Mouse (Mus musculus) activated CD4-positive, CD25-positive, alpha-beta regulatory T cell, adult 4 months (primary cell): Measurements from ENCODE around the gene Sub1. TPM values are rescaled to one million over a fixed set of nuclear protein-coding genes. Genes with fewer than 3 reads are reported as not detected.

Source experiments
- ATAC-seq: one replicate; pipeline ENCODE4 v1.8.0; 2017
- polyA plus RNA-seq, 2 experiments: library from polyadenylated mRNA; unstranded; fragments of 100-300 nt; shearing (Covaris generic); gene quantifications; one replicate each; pipeline ENCODE4 v1.2.1; 2017

The Sub1 gene
- polyA plus RNA-seq, 2 experiments from 2014 or later = 878 to 1,002 TPM

DNA sequence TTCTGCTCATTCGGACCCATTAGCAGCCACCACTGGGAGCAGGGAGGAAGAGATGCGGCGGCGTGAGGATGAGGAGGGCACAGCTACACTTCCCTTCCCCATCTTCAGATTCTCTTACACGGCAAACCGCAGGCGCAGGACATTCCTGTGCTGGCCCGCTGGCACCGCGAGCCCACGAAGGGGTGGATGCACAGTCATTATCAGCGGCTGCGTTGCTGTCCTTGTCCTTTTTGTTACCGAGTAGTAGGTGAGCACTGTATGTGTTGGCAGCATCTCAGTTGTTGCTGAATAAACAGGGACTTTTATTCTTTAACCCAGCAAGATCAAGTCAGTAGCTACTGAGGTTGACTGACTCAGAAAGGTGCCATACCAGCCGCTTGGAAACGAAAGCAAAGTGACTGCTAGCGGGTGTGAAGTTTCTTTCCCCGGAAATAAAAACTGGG lies 13.8 kb upstream of the Sub1 start:
- peak; percentile 80 for ATAC-seq

DNA sequence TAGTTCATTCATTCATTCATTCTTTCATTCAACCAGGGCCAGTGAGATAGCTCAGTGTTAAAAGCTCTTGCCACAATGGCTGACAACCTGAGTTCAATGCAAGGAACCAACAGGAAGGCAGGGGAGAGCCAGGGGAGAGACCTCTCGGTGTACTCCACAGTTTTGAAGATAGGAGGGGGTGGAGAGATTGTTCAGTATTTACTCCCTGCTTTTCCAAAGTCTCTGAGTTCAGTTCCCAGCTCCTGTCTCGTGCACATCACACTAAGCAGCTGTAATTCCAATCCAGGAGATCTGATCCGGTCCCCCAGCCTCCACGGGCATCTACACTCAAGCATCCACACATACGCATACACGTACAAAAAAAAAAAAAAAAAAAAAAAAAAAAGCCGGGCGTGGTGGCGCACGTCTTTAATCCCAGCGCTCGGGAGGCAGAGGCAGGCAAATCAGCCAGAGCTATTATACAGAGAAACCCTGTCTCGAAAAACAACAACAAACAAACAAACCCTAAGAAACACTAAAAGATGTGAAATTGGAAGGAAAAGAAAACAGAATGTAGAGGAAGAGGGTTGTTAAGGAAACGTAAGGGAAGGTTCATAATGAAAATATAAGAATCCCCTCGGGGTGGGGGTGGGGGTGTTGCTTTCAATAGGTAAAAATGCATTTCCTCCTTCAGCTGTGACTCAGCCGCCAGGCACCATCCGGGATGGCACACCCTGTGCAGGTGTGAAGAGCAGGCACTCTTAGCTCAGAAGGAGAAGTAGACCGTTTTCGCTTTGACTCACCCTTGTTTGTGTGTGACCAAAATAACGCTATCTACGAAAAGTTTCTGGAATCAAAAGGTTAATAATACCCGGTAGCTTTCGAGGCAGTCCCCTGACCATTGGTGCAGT lies 13.2 kb upstream of the Sub1 start:
- peak; percentile 78 for ATAC-seq

DNA sequence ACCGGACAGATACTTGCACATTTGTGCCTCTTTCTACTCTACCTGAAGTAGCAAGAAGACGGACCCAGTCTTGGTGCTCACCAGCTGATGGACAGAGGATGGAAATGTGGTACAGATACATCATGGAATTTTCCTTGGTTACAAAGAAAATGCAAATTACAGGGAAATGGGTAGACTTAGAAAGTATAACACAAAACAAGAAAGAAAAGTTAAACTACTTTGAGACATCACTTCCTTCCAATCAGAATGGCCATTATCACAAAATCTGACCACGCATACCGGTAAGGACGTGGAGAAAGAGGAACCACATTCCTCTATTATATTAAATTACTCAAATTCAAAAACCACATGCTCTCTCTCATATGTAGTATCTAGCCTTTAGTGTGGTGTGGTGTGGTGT lies 12.1 kb upstream of the Sub1 start:
- ATAC-seq = no peak

DNA sequence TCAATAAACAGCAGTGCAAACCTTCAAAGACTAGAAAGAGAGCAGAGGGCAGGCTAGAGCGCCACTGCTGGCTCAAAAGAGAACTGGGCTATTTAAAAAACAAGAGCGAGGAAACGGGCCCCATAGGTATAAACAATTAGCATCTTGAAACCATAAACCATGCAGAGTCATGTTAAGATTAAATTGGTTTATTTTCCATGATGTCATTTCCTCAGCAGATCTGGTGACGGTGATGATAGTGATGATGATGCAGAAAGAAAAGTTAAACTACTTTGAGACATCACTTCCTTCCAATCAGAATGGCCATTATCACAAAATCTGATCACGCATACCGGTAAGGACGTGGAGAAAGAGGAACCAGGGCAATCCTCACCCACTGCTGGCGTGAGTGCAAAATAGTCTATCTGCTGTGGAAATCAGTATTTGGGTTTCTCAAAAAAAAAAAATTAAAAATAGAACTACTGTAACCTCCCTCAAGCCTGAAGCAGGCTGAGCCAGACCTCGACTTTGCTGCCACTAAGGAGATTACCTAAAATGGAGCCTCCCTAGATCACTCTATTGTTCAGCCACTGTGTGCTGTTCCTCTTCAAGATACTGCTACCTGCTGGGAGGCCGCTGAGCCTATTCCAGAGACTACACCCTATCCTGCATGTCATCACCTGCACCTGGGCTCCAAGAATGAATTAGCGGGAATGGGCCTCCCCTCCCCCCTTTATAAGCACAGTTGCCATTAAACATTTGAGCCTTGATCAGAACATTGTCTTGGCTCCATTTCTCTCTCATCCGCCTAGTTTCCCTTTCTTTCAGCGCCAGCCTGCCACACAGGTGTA lies 11.4 kb upstream of the Sub1 start:
- peak; percentile 3 for ATAC-seq

DNA sequence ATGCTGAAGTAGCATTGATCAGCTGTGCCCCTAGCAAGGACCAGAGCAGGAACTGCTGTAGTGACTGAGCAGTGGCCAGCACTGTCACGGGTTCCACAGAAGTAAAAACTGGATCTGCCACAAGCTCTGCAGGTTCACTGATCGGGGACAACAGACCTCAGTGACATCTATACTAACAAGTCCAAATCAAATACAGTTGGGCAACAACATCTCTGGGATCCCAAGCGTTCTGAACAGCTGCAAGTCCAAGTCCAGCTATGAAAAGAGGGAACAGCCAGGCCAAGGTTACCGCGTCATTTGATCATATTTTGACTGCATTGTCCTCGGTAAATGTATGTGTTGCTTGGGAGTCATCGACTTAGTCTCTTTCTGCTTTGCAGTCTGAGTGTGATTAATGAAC lies 10.6 kb upstream of the Sub1 start:
- no peak for ATAC-seq

DNA sequence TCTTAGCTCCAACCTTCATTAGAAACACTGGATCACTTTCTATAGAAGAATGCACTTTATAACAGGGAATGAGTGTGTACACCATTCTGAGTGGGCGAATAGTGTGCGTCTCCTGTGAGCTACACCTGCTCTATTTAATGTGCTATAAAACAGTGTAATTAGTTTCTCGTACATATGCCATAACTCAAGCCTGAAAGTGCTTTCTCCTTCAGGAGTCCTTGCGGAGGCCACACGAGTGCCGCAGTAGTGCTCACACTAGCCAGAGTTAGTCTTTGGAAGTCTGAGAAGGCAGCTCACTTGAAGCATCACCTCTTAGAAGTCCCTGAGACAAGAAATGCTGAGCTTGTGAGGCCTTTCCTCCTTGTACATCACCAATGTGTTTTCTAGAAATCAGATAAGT lies 9.4 kb upstream of the Sub1 start:
- no peak for ATAC-seq

DNA sequence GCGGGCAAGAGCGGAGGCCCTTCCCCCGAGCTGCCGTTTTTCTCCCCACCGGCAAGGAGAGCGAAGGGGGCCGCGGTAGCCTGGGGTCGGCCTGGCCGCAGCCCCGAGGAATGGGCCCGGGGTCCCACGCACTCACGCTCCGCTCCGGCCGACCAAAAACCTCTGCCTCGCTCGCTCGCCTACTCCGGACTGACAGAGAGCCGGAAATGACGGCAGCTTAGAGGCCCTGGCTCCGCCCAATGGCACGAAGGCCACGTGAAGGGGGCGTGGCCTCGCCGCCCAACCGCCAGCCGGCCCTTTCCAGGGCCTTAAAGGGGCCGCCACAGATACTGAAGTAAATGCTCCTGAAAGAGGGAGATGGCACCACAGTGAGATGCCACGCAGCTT lies 975 bp downstream of the Sub1 start:
- peak; percentile 95 for ATAC-seq

DNA sequence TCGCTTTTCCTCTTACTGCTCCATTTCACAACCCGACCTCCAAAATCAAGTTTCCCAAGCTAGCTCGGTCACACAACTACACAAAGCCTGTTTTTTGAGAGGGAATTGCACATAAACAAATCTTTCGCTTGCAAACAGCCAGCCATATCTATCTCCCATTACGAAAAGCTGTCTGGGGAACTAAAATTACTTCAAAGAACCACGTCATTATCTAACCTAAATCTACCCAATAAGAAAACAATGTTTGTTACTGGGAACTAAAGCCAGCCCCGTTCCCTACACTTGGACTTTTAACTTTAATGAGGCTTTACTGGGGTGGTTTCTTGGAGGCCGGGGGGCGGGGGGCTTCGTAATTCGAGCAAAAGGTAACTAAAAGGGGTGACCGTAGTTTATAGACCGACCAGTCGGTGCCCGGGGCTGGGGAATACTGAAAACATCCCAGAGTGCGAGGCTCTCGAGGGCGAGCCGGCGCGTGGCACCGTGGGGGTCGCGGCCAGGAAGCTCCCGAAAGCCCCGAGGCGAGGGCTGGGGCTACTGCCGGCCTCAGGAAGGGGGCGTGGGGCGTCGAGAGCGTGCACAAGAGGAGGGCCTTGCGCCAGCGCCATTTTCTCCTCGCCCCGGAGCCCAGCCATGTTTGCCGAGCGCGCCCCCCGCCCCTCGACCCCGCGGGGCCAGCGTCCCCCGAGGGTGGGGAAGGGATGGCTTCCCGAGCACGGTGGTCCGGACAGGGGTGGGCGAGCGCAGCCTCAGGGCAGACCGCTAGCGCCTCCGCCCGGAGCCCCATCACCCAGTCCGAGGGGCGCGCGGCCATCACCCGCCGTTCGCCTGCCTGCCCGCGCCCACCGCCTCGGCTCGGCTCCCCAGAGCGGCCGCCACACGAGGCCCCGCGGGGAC lies 1.6 kb downstream of the Sub1 start:
- peak; percentile 34 for ATAC-seq

DNA sequence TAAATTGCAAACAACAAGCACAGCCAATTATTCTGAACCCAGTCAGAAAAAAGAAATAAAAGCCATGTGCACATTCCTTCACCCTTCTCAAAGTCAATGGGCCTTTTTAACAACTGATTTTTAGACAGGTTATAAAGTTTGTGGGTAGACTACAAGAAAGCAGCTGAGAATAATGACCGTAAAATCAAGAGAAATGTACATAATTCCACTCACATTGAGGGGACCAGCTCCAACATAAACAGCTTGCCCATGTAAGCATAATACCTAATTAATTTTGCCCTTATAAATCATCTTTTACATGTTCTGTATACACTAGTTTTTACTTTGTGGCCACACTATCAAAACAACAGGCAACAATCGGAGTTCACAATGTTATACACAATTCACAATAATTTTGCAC lies 2.8 kb downstream of the Sub1 start:
- ATAC-seq = no peak

DNA sequence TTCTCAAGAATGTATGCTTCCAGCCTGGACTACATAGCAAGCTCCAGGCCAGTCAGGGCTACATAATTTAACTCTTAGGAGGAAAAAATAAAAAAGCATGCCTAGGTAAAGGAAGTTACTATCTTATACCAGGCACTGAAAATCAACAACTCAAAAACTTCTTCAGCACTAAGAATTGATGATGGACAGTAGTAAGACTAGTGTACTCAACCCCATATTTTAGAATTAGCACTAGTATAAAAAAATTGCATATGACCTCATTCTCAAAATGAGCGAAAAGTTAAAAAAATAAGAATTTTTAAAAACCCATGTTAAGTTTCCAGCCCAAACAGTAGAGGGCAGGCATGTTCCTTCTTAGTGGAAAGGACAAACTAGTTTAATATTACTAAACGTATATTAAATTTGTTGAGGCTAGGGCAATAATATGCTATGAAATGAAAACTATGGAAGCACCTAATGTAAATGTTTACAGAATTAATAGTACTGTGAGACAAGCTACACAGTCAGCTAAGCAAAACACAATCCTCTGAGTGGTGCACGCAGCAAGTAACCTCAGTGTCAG lies 5.2 kb downstream of the Sub1 start:
- no peak for ATAC-seq

DNA sequence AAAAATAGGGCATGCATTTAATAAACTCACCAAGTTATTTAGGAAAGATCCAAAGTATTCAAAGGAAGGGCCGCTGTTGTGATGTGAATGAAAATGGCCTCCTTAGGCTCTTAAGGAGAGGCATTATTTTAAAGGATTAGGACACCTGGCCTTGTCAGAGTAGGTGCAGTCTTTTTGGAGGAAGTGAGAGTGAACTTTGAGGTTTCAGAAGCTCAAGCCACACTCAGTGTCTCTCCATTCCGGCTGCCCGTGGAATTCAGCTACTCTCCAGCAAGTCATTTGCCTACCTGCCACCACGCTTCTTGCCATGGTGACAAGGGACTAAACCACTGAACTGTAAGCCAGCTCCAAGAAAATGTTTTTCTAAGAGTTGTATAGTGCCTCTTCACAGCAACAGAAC lies 8.2 kb downstream of the Sub1 start:
- ATAC-seq = no peak

DNA sequence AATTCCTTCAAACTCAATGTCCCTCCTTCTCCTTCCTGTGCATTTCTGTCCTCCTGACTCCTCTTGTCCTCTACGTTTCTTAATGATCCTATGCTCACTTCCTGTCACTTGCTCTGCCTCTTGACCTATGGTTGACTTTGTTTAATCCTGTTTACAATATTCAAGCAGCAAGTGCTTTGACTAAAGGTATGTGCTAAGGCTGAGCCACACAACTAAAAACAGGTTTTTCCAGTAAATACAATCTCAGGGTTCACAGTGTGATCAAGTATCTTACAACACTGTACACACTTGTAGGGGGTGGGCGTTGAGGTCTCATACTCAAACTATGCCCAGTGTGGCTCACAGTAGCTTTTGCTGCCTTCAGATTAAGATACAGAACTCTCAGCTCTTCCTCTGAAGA lies 8.9 kb downstream of the Sub1 start:
- ATAC-seq = peak; percentile 19

DNA sequence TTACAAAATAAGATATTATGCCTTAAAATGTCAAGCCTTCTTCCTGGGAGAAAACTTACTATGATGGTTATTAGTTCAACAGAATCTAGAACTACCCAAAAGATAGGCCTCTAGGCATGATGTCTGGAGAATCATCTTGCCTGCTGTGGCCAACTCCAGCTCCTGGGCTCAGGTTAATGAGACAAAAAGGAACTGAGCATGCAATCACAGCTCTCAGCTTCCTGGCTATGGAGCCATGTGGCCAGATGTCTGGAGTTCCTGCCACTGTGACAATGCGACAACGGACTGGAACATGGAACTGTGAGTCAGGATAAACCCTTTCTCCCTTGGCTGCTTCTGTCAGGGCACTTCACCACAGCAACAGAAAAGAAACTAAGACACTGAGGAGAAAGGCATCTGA lies 14.8 kb downstream of the Sub1 start:
- no peak for ATAC-seq

DNA sequence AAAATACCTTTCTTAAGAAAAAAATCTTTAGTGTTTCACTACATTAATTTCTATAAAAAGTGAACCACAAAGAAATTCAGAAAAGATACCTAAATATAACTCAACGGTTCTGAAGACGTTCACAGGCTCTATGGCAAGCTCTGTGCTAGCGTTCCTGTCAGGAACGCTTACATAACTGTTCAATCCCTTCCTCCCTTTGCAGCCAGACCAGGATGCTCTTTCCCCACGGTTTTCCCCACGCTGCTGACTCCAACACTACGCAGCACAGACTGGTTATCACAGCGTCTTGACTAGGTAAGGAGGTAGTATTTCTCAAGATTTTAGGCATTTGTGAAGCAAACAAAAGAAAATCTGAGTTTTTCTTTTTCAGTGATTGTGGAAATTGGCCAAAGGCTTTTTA lies 15.3 kb downstream of the Sub1 start:
- no peak for ATAC-seq

DNA sequence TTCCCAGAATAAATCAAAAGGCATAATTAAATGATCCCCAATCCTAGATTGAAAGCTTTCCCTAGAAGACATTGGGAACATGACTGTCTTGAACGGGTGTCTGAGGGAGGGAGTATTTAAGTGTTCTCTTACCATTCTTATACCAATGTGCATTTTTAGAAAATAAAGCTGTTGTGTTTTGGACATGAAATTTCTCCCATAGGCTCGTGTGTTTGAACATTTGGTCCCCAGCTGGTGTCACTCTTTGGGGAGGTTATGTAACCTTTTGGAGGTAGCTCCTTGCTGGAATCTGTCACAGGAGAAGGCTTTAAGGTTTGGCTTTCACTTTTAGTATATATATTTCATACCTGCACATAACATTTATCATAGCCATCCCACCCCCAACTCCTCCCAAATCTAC lies 18.6 kb downstream of the Sub1 start:
- no peak for ATAC-seq

DNA sequence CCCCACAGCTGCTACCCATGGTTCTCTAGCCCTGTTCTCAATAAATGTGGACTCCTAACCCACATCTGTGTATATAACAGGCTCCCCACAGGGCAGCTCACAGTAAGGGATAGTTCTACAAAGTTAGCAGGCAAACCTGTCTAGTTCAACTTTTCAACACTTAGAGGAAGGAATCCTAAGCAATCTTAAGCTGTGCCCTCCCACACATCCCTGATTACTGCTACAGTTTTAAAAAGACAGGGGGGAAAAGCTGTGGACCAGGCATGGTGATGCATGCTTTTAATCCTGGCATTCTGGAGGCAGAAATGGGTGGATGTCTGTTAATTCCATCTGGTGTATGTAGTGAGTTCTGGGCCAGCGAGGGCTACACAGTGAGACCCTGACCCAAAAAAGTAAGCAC lies 19.7 kb downstream of the Sub1 start:
- no peak for ATAC-seq

DNA sequence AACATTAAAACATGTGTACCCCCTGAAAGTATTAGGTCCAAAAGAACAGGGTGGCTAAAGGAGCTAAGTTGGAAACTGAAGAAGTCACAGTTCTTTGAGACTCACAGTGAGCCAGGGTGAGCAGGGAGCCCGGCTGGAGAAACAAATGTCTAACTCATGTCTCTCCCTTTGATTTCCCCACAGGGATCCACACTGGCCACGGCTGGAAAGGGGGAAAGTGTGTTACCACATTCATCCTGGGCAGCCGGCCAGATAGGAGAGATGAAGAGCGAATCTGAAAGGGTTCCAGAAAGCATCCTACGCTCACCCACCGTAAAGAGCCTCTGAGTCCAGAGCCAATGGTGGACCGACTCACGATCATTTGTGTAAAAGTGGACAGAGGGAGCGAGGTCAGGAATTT lies 20.9 kb downstream of the Sub1 start:
- ATAC-seq = no peak

DNA sequence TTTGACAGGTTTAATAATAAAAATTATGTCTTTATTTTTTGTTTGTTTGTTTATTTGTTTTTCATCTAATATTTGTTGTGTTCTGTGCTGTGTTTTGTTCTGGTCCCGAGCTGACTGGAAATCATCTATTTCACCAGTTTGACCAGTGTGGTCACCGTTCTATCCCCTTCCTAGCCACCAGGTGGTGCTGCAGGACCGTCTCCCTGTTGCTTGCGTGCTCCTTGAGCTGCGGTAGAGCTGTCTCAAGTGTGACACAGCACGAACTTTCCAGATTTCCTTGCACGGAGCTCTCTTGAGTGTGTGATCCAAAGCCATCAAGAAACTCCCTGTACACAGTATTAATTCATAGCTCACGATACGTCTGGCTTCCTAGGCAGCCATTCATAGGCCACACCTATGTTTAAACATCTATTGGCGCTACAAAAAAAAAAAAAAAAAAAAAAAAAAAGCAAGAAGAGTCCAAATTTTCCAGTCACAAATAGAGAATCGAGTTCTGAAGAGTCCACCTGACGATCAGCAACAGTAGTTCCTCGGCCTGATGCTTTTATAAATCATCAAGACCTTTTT lies 24.8 kb downstream of the Sub1 start:
- peak; percentile 93 for ATAC-seq

DNA sequence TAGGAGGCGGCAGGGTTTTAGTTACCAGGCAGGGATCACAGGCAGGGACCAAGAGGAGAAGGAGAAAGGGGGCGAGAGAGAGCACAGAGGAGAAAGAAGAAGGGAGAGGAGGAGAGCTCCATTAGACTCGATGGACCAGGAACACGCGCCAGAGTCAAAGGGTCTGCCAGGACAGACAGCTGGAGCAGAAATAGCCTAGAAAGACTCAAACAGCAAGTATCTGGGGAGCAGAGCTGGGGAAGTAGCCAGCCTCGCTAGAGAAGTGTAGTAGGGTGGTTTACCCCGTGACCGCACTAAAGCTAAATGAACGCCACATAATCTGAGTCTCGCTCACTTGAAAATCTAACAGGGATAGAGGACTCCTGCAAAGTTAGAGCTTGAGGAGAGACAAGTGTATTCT lies 26.2 kb downstream of the Sub1 start:
- ATAC-seq = no peak

DNA sequence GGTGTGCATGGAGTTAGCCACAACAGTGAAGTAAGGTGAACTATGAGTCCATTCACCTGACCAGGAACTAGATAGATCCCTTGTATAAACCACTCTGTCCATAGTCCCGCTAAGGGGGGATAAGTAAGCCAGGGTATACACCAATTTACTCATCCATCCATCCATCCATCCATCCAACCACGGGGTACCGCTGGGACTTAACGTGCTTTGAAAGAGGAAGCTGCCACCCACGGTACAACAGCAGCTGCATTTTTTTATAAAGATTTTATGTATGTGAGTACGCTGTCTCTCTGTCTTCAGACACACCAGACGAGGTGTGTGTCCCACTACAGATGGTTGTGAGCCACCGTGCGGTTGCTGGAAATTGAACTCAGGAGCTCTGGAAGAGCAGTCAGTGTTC lies 27.9 kb downstream of the Sub1 start:
- ATAC-seq = no peak

DNA sequence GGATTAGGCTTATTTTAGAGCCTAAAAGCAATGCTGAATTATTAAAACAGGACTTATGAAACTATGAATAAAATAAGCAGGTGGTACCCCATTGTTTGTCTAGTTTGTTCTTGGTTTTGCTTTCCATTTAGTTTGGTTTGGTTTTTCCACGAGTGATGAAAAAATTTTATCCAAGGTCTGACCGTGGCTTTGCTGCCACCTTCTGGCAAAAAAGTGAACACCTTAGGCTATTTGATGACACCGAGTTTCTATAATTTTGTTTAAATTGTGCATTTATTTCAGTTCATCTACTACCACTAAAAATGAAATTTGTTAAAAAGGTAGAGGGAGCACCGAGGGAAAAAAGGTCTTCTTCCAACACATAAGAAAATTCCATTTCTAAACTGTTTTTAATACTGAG lies 30.4 kb downstream of the Sub1 start:
- ATAC-seq = peak; percentile 66

DNA sequence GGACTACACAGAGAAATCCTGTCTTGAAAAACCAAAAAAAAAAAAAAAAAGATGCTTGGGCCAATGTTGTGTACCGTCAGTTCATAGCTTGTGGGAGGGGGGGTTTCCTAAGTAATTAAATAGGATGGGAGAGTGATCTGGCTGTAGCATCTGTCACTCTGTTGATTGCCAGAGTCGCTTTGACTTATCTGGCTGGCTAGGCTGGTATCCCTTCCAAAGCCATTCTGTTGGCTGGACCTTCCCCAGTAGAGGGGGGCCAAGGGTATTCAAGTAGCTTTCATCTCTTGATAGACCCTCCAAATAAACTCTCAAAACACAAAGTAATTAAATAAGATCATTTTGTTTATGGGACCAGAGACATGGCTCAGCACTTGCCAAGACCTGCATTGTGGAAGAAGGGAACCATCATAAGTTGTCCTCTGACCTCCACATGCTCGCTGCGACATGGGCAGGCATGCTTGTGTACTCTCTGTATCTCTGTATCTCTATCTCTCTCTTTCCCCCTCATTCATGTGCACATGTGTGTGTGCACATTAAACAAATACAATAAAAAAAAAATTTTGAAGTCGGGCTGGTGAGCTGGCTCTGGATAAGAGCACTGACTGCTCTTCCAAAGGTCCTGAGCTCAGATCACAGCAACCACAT lies 31.5 kb downstream of the Sub1 start:
- no peak for ATAC-seq
